Mouse (Mus musculus) left cerebral cortex, postnatal 4 days (tissue): ENCODE data around the gene Wdr38. TPM values are rescaled to one million over a fixed set of nuclear protein-coding genes. Genes with fewer than 3 reads are reported as not detected.

ENCODE experiments used
- DNase-seq: peaks from one replicate; pipeline ENCODE4 v3.0.0-alpha.2; 2022
- intact Hi-C: fragments of 180-260 bp; cut with DNase I; formaldehyde crosslinking; loops from one replicate; pipeline ENCODE4 v1.15.1; 2025
- total RNA-seq, 2 experiments: library from RNA; stranded (reverse); gene quantifications; 2 replicates each; pipeline ENCODE4 v1.2.3; 2021

The Wdr38 gene
- total RNA-seq: under 1 TPM; 0.46 to 0.58 TPM

GRCm38 (mm10) chr2:38997386-38998374 is at the start of gene Wdr38:
Wdr38 (plus strand) TSS chr2:38997476.
- intact Hi-C loops: loop anchor here (2.0 to 10.0 kb wide), 2 partner anchors 71 to 203 kb away; partner anchors contain the start of gene Nr6a1
- peak; percentile 92 for DNase-seq

DNA sequence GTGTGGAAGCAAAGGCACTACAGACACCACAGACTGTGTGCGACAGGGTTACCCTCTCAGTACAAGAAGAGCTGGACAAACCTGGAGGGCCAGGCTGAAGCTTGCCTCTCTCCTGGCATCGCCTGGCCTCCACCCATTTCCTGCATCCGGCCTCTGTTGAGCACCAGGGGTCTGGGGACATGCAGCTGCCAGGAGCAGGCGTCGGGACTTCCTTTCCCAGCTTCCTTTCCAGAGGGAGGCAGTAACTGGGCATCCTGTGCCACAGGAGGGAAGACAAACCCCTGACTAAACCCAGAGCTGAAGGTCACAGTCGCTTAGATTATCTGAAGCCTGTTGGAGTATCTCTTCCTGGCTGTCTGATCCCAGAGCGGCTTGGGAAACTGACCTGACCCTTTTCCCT is 49.7 kb upstream of the Wdr38 start:
- intact Hi-C loops: no loop called here
- DNase-seq: no peak

DNA sequence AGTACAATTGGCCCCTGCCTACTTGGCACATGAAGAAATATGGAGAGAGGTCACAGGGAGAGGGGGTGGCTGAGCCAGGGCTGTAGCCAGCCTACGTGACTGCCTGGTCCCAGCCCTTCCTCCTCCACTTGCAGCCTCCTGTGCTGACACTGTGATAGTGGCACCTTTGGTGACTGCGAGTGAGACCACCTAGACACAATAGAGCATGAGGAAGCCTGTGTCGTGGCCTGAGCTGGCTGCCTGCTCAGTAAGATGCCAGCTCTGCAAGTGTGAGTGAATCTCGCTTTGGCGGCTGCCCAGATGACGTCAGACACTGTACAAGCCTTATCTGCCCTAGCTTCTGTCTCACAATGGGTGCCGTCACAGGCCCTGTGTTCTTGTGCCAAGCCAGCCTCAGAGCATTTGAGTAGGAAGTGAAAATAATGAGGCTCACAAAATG is 47.0 kb upstream of the Wdr38 start:
- DNase-seq: peak; percentile 87
- intact Hi-C loops: no loop called here

GRCm38 (mm10) chr2:38953152-38953883 is 44.0 kb upstream of the Wdr38 start:
- intact Hi-C loops: no loop called here
- peak; percentile 82 for DNase-seq

GRCm38 (mm10) chr2:38956062-38956461 is 41.2 kb upstream of the Wdr38 start:
- intact Hi-C loops: no loop called here
- no peak for DNase-seq

GRCm38 (mm10) chr2:38957671-38958223 is 39.5 kb upstream of the Wdr38 start:
- intact Hi-C loops: no loop called here
- no peak for DNase-seq

GRCm38 (mm10) chr2:38964198-38964597 is 33.1 kb upstream of the Wdr38 start:
- intact Hi-C loops: no loop called here
- no peak for DNase-seq

GRCm38 (mm10) chr2:38969650-38970049 is 27.6 kb upstream of the Wdr38 start:
- DNase-seq: no peak
- intact Hi-C loops: no loop called here

- no peak for DNase-seq
- intact Hi-C loops: no loop called here
Measured at GRCm38 (mm10) chr2:38970057-38970456, 27.2 kb upstream of the Wdr38 start.

GRCm38 (mm10) chr2:38973223-38973622 is 24.1 kb upstream of the Wdr38 start:
- no peak for DNase-seq
- intact Hi-C loops: no loop called here

DNA sequence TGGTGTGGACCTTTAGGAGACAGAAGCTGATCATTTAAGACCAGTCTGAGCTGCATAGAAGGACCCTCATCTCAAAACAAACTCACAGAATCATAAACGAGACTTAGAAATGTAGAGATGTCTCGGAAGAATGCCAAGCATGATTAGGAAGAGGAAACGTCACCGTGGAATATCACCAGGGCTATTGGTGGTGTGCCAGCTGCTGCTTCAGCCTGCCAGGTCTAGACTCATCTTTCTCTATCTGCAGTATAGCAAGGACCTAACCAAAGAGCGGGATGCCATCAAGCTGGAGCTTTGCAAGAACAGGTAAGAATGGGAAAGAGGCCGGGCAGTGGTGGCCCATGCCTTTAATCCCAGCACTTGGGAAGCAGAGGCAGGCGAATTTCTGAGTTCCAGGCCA is 23.6 kb upstream of the Wdr38 start:
- intact Hi-C loops: no loop called here
- no peak for DNase-seq

GRCm38 (mm10) chr2:38974171-38974570 is 23.1 kb upstream of the Wdr38 start:
- intact Hi-C loops: no loop called here
- DNase-seq: no peak

DNA sequence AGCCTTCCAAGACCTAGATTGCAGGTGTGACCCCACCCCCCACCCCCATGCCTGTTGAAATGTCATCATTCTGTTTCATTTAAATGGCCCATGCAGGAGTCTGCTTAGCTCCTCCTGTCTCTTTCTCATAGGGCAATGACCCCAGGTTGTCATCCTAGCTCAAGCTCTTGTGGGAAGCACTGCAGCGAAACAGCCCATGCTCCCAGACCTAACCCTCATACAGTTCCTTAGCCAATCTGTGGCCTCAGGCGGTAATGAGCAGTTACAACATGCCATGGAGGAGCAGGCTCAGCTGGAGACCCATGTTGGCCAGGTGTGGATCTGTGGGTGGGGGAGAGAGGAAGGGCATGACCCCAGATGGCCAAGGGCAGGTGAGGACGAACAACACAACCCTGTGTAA is 22.1 kb upstream of the Wdr38 start:
- no peak for DNase-seq
- intact Hi-C loops: no loop called here

DNA sequence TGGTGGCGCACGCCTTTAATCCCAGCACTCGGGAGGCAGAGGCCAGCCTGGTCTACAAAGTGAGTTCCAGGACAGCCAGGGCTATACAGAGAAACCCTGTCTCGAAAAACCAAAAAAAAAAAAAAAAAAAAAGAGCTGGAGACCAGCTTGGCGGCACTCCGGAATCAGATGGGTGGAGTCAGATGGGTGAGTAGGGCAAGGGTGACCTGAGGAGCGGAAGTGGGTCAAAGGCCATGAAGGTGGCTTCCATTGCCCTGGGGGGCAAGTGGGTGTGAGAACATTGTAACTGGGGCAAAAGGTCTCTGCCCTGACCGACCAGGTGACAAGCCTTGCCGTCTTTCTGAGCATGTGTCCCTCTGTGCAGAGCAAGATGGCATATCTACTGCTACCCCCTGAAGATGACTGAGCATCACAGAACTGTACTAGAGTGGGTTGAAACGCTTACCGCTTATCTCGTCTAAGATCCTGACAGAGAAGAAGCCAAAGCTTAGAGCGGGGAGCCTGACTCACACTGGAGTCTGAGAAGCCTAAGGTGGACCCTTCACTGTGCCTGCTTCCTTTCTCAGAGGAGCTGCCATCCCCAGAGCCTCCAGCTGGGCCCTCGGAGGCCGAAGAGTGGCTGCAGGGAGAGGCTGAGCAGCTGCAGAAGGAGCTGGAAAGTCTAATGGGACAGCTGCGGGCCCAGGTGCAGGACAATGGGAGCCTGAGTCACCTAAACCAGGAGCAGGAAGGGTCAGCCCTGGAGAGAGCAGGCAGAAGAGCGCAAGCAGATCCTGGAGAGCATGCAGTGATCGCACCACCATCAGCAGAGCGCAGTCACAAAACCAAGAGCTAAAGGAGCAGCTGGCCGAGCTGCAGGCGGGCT is 21.1 kb upstream of the Wdr38 start:
- DNase-seq: no peak
- intact Hi-C loops: no loop called here

- intact Hi-C loops: no loop called here
- DNase-seq: no peak
Measured at GRCm38 (mm10) chr2:38977837-38978236, 19.4 kb upstream of the Wdr38 start.

DNA sequence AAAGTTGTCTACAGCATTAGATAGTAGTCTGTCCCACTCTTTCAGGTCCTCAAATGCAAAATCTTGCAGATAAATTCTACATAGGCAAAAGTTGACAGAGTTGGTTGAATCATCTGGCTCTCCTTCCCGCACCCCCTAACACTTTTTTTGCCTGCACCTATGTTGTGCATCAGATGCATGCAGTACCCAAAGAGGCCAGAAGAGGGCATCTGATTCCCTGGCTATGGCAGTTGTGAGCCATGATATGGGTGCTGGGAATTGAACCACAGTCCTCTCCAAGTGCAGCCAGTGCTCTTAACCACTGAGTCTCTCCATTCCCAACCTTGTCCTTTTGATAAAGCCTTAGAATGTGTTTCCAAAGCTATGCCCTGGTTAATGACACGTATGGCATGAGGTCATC is 13.8 kb upstream of the Wdr38 start:
- no peak for DNase-seq
- intact Hi-C loops: loop anchor here (5.0 kb wide), 1 partner anchor 41 kb away; no protein-coding TSS in a partner anchor

DNA sequence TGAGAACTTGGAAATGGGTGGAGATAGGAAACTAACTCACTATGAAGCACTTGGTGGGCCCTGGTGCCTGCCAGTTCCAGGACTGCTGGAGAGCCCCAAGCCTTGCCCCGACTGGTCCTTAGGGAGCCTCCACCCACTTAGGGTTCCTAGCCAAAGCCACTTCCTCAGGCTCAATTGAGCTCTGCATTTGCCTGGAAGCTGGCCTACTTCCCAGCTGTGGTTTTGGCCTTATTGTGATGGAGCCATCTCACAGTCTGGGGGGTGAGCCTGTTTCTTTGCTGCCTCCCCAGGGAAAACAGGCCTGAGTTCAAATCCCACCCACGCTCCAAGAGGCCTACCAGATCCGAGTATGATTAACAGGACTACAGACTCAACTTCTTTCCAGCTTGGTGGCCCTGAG is 10.7 kb upstream of the Wdr38 start:
- intact Hi-C loops: no loop called here
- DNase-seq: peak; percentile 32

DNA sequence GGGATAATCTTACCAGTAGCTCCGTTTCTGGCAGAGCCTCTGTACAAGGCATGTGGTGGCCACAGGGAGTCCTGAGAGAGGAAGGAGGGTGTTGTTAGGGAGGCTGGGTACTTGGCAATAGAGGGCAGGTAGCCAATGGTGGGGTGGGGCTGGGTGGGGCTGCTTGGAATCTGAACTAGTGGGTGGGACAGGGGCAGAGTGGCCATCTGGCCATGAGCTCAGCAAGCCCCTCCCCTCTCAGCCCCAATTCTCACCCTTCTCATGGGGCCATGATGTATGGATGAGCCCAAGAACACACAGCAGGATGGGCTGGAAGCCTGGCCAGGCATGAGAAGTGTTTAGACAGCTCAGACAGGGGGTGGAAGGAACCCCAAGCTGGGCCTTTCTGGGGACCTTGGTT is 9.9 kb upstream of the Wdr38 start:
- DNase-seq: no peak
- intact Hi-C loops: no loop called here

DNA sequence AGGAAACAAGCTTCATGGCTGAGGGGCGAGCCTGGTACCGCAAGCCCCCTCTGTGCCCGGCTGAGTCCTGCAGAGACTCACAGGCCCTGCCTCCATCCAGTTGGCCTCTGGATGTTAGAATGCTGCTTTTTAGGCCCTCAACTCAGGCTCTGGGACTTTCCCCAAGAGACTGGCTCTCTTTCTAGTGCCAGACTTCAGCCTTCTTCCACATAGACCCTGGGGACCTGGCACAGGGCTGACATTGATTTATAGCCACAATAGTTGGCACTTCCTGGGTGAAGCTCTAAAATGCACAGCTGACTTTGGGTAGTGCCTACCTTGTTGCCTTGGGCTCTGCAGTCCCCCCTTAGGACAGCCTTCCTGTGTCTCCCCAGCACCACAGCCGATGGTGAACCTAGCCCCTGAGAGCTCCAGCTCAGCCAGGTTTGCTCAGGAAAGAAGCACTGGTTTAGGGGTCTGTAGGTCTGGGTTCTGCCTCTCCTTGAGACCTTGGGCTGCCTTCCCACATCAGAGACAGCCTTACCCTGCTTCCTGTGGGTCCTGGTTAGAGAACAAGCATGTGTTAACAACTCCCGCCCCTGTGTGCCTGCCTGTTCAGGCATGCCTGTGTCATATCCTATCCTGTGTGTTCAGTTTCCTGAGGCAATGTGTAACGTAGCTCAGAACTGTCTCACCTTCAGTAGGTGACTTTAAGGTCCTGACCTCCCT is 9.3 kb upstream of the Wdr38 start:
- DNase-seq: no peak
- intact Hi-C loops: no loop called here

- DNase-seq: no peak
- intact Hi-C loops: no loop called here
Measured at GRCm38 (mm10) chr2:38988929-38989328, 8.3 kb upstream of the Wdr38 start.
